Mouse (Mus musculus) forebrain, embryonic 13.5 days (tissue): ENCODE measurements around the gene Il1rl2. TPM values are rescaled to one million over a fixed set of nuclear protein-coding genes. Genes with fewer than 3 reads are reported as not detected.

Experiments used
- ATAC-seq: fragments of 200-750 bp; cut with Nextera tagmentation; 2 replicates; pipeline ENCODE4 v1.8.0; 2017
- H3K27ac ChIP-seq: fragments of 300-500 bp; sonication (generic); 2 replicates; pipeline ENCODE4 v1.5.1; 2015; ENCODE audit warnings: inconsistent platforms, mild to moderate bottlenecking, moderate library complexity
- H3K27me3 ChIP-seq: fragments of 300-500 bp; sonication (generic); 2 replicates; pipeline ENCODE4 v1.6.1; 2015; ENCODE audit warnings: mild to moderate bottlenecking, inconsistent platforms
- H3K36me3 ChIP-seq: fragments of 300-500 bp; sonication (generic); 2 replicates; pipeline ENCODE4 v1.6.1; 2015; ENCODE audit warnings: mild to moderate bottlenecking, inconsistent platforms; ENCODE audit not compliant: poor library complexity, severe bottlenecking
- H3K4me1 ChIP-seq: fragments of 300-500 bp; sonication (generic); 2 replicates; pipeline ENCODE4 v1.6.1; 2015; ENCODE audit warnings: inconsistent platforms
- H3K4me2 ChIP-seq: fragments of 300-500 bp; sonication (generic); 2 replicates; pipeline ENCODE4 v1.6.1; 2015; ENCODE audit warnings: inconsistent platforms, mild to moderate bottlenecking, moderate library complexity
- H3K4me3 ChIP-seq: fragments of 300-500 bp; sonication (generic); 2 replicates; pipeline ENCODE4 v1.5.1; 2015; ENCODE audit warnings: mild to moderate bottlenecking, inconsistent platforms
- H3K9ac ChIP-seq: fragments of 300-500 bp; sonication (generic); 2 replicates; pipeline ENCODE4 v1.6.1; 2015; ENCODE audit warnings: mild to moderate bottlenecking, inconsistent platforms
- H3K9me3 ChIP-seq: fragments of 300-500 bp; sonication (generic); replicated peaks from 2 replicates; pipeline ENCODE4 v1.6.1; 2016; ENCODE audit warnings: inconsistent platforms
- WGBS: fragments of 180-500 bp; shearing (Covaris S2); methylation state at CpG from one replicate; pipeline ENCODE4 v1.1.7; 2015; 5-methylcytosine and 5-hydroxymethylcytosine counted together
- polyA plus RNA-seq: library from polyadenylated mRNA; unstranded; fragments of >200 nt; fragmentation: Nextera tagmentation; extraction: Ambion mirVana; gene quantifications from 2 replicates; pipeline ENCODE4 v1.2.1, GENCODE M21; 2015

Il1rl2 gene
- 0.65 and 0.85 TPM in 2 replicates for polyA plus RNA-seq

DNA sequence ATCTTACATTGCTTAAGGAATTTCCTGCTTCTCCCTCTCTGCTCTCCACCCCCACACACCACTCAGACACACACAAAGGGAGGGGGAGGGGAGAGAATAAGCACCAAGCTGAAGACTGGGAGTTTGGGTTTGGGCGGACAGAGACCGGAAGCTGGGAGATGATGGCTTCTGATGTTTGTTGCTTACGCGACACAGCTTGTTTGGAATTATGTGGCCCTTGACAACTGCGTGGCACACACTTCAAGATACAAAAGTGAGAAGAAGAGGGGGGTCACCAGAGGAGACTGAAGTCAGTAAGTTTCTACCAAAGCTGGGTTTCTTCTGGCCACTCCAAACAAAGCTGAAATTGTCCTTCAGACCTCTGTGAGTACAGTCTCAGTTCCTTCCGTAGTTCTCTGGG lies at the start of gene Il1rl2:
TSS of gene Il1rl2 (plus strand) at position 154 of the 400 bp plus-strand sequence.
- H3K36me3 ChIP-seq: no peaks in the 10 kb centered on the region
- H3K27ac ChIP-seq: no peak within 1 kb of the TSS
- H3K4me2 ChIP-seq: peak within 1 kb of the TSS; percentile 70
- no peaks in the 10 kb centered on the region for H3K9me3 ChIP-seq
- 34% methylated on average over 6 of the region's 6 CpGs for WGBS
- peak within 1 kb of the TSS; percentile 57 for H3K9ac ChIP-seq
- peak within 1 kb of the TSS; percentile 39 for H3K4me3 ChIP-seq
- no peak for ATAC-seq
- H3K27me3 ChIP-seq: peaks cover 35% of the 10 kb centered on the region
- H3K4me1 ChIP-seq: peaks cover 12% of the 10 kb centered on the region

DNA sequence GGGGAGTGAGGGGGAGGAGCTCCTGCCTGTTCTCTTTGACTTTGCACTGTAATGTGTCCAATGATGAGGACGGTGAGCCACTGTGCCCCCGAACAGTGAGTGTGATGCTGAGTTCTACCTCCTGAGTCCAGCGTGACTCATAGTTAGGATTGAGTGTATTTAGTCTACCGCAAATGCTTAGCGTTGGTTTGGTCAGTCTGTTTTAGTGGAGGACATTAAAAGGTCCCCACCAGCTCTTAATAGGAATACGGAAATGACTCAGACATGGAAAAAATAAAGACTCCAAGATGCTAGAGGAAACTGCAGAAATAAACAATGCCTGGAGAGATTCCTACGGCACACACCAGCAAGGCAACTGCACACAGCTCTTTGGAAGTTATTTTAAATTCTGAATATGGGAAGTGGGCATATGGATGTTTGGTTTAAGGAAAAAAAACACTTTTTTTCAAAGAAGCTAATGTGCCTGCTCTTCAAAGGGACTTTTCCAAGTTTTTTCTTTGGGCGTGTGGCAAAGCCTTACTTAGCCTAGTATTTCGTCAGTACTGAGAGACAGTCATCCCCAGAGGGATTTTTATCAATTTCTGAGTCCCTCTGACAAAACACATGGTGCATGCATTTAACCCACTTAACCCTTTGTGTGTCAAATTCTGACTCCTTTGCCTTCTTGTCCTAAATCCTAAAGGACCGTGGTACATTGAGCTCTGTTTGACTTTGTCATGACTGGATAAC lies 49.0 kb upstream of the Il1rl2 start:
- Histone ChIP-seq H3K27ac (no peak overlapping the region), H3K4me2 (no peak overlapping the region), H3K4me3 (no peak overlapping the region), H3K9me3 (no peaks in the 10 kb centered on the region), H3K36me3 (no peaks in the 10 kb centered on the region), H3K9ac (no peak overlapping the region), H3K27me3 (no peaks in the 10 kb centered on the region), H3K4me1 (no peaks in the 10 kb centered on the region)
- no peak for ATAC-seq
- WGBS: 82% methylated on average over 10 of the region's 10 CpGs

DNA sequence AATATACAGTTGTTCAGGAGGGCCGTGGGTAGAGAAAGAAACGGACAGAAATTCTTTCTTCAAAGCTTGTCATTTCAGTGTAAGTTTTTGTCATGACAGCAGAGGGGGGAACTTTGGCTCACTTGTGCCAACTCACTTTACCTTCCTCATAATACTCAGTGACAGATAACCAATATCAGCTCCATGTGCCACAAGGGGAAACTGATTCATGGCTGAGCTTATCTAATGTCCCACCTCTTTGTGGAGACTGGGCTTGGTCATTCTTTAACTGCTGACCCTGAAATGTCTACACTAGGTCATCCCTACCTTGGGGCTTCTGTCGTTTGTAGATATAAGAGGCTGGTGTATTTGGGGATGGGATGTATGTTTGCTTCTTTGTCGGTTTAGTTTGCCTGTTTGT lies 46.5 kb upstream of the Il1rl2 start:
- H3K27me3 ChIP-seq: no peaks in the 10 kb centered on the region
- no peaks in the 10 kb centered on the region for H3K9me3 ChIP-seq
- no peak overlapping the region for H3K4me2 ChIP-seq
- H3K4me1 ChIP-seq: no peaks in the 10 kb centered on the region
- no peak overlapping the region for H3K27ac ChIP-seq
- WGBS: 91% methylated on average over 4 of the region's 4 CpGs
- no peaks in the 10 kb centered on the region for H3K36me3 ChIP-seq
- no peak overlapping the region for H3K4me3 ChIP-seq
- no peak overlapping the region for H3K9ac ChIP-seq
- ATAC-seq: no peak

DNA sequence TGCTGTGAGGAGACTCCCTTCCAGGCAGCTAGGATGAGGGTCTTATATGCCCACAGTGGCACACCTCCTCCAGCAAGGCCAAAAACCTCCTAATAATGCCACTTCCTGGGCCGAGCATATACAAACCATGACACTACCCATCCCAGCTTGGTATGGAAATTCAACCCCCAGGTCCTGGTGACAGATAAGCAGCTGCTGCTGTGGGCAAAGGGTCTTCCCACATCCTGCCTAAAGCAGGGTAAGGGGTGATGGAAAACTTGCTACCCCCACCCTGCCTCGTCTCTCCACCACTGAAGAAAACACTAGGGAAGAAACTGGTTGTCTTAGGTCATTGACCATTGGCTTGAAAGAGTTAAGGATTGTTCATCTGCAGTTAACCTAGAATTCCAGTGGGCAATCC lies 45.7 kb upstream of the Il1rl2 start:
- H3K4me3 ChIP-seq: no peak overlapping the region
- H3K9me3 ChIP-seq: no peaks in the 10 kb centered on the region
- no peaks in the 10 kb centered on the region for H3K36me3 ChIP-seq
- 82% methylated on average over 2 of the region's 2 CpGs for WGBS
- no peak overlapping the region for H3K27ac ChIP-seq
- H3K27me3 ChIP-seq: no peaks in the 10 kb centered on the region
- no peak overlapping the region for H3K9ac ChIP-seq
- no peak for ATAC-seq
- no peaks in the 10 kb centered on the region for H3K4me1 ChIP-seq
- no peak overlapping the region for H3K4me2 ChIP-seq

DNA sequence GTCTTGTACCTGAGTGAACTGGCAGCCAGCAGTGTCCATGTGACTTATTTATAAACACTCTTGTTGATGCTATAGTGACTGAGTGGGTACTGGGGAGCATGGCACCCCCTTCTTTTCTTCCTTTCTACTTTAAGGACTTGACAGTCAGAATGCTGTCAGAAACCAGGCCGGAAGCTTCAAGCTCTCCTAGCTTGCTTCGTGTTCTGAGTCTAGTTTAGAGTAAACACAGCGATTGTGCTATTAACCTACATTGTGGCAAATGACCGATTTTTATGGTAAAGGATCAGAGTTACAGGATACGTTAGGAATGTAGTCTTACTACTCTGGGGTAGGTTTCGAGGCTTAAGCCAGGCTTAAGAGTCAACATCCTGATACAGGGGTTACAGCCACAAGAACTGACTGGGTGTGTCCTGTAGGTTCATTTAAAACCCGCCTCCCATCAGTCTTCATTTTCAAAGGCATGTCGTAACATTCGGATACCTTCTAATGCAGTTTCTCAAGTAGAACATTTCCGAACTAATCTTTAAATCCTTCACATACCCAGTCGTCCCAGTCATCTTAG lies 45.1 kb upstream of the Il1rl2 start:
- no peak overlapping the region for H3K4me2 ChIP-seq
- H3K36me3 ChIP-seq: no peaks in the 10 kb centered on the region
- H3K27me3 ChIP-seq: no peaks in the 10 kb centered on the region
- H3K27ac ChIP-seq: no peak overlapping the region
- 91% methylated on average over 11 of the region's 11 CpGs for WGBS
- ATAC-seq: no peak
- H3K9ac ChIP-seq: no peak overlapping the region
- H3K4me1 ChIP-seq: no peaks in the 10 kb centered on the region
- no peaks in the 10 kb centered on the region for H3K9me3 ChIP-seq
- no peak overlapping the region for H3K4me3 ChIP-seq

DNA sequence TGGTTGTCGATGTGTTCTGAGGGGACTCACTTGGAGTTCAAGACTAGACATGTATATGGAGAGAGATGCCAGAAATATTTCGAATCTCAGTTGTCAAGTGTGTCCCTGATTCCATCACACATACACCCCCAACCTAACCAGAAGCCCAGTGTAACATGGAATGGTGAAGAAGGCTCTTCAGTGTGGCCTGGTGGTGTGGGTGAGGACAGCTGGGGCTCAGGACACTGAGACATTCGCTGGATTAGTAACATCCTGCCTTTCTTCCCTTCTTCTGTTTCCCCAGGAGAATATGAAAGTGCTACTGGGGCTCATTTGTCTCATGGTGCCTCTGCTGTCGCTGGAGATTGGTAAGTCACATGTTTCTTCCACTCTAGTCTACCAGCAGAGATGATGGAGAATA lies 42.5 kb upstream of the Il1rl2 start:
- Histone ChIP-seq H3K4me1 (no peaks in the 10 kb centered on the region), H3K27me3 (no peaks in the 10 kb centered on the region), H3K4me3 (no peak overlapping the region), H3K36me3 (no peaks in the 10 kb centered on the region), H3K9me3 (no peaks in the 10 kb centered on the region), H3K27ac (no peak overlapping the region), H3K4me2 (no peak overlapping the region), H3K9ac (no peak overlapping the region)
- no peak for ATAC-seq
- WGBS: 78% methylated on average over 4 of the region's 4 CpGs

DNA sequence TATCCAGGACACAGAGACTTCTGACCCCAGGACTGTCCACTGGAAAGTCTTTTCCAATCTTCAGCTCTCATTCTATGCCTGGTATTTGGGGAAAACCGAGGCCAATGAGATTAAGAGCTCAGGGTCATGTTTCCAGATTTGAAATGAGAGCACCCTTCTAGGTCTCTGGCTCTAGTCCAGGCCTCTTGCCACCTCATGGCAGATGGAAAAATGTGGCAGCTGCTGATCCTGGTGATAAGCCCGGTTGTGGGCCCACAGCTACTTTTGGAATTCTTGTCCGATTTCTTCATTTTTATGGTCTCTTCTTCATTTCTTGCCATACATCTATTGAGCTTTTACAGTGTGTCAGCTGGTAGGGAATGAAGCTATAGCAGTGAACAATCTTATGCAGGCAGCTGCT lies 42.0 kb upstream of the Il1rl2 start:
- H3K4me3 ChIP-seq: no peak overlapping the region
- H3K36me3 ChIP-seq: no peaks in the 10 kb centered on the region
- H3K27me3 ChIP-seq: no peaks in the 10 kb centered on the region
- no peak overlapping the region for H3K4me2 ChIP-seq
- H3K9ac ChIP-seq: no peak overlapping the region
- no peaks in the 10 kb centered on the region for H3K9me3 ChIP-seq
- H3K27ac ChIP-seq: no peak overlapping the region
- no peaks in the 10 kb centered on the region for H3K4me1 ChIP-seq
- 86% methylated on average over 3 of the region's 3 CpGs for WGBS
- no peak for ATAC-seq

DNA sequence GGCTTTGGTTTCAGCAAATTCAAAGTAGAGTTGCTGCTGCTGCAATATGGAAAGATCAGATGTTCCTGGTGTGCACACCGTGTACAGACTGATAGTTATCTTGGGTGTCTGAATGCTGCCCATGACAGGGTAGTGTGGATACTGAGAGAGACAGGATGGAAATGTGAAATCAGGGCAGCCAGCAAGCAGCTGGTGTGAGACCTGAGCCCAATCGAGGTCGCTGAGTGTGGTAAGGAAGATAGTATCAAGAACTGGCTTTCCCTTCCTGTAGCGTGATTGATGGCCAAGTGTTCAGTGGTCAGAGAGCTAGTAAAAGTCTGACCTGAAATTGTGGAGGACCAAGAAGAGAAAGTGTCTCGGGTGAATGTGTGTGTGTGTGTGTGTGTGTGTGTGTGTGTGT lies 40.4 kb upstream of the Il1rl2 start:
- H3K27ac ChIP-seq: no peak overlapping the region
- no peaks in the 10 kb centered on the region for H3K36me3 ChIP-seq
- H3K4me3 ChIP-seq: no peak overlapping the region
- no peaks in the 10 kb centered on the region; the same call in 1 of the 2 replicates for H3K27me3 ChIP-seq
- no peaks in the 10 kb centered on the region for H3K9me3 ChIP-seq
- WGBS: 88% methylated on average over 5 of the region's 5 CpGs
- H3K9ac ChIP-seq: no peak overlapping the region
- no peaks in the 10 kb centered on the region for H3K4me1 ChIP-seq
- no peak overlapping the region for H3K4me2 ChIP-seq
- ATAC-seq: no peak

DNA sequence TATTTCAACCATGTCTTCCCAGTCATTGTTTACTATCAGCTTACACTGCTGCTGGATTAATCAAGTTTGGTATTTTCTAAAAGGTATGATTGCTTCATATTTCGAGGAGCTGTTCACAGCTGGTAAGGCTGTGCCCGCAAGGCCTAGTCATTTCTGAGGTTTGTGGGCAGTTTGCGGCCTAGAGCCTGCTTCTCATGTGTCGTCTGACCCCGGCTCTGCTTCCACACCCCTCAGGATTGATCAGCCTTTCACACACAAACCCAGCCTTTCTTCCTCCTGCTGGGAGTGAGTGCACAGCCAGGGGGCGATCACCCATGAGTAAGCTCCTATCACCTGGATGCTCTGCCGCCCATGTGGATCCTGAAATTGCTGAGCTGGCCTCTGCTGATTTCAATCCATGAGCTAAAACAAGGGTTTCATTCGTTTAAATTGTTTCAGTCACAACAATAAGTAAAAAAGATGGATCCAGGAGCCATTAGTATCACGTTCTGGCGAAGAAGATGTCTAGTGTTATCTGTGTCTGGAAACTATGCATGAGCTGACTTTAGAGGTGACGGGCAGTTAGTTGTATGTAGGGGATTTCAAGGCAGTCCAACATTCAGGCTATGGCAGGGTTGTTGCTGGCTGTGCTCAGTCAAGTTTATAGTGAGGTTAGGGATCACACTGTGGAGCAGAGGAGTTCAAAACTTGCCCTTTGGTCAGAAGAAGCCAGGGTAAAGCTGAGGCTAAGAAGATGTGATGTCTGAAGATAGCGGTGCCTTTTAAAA lies 33.7 kb upstream of the Il1rl2 start:
- Histone ChIP-seq H3K4me1 (no peaks in the 10 kb centered on the region), H3K4me3 (no peak overlapping the region), H3K4me2 (no peak overlapping the region), H3K27ac (no peak overlapping the region), H3K36me3 (no peaks in the 10 kb centered on the region), H3K27me3 (no peaks in the 10 kb centered on the region; the same call in 1 of the 2 replicates), H3K9ac (no peak overlapping the region), H3K9me3 (no peaks in the 10 kb centered on the region; the same call in 1 of the 2 replicates)
- ATAC-seq: no peak
- WGBS: 78% methylated on average over 12 of the region's 12 CpGs

DNA sequence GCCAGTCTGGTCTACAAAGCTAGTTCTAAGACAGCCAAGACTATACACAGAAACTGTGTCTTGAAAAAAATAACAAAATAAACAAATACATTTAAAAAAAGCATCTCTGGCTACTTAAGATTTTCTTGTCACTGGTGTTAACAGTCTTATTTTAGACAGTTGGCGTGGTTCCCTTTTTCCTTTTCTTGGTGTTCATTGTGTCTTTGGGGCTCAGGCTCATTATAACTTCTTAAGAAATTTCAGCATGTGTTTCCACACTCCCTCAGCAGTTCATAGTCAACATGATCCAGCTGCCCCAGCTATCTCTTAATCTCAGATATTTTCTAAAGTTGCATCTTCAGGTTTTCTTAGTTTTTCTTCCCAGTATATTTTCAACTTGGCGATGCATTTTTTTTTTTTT lies 32.2 kb upstream of the Il1rl2 start:
- no peak for ATAC-seq
- Histone ChIP-seq H3K9me3 (no peaks in the 10 kb centered on the region; the same call in 1 of the 2 replicates), H3K9ac (no peak overlapping the region), H3K4me2 (no peak overlapping the region), H3K36me3 (no peaks in the 10 kb centered on the region), H3K4me1 (no peaks in the 10 kb centered on the region), H3K4me3 (no peak overlapping the region), H3K27ac (no peak overlapping the region), H3K27me3 (no peaks in the 10 kb centered on the region; the same call in 1 of the 2 replicates)
- WGBS: 95% methylated on average over 2 of the region's 2 CpGs

- Histone ChIP-seq H3K27me3 (no peaks in the 10 kb centered on the region), H3K9me3 (no peaks in the 10 kb centered on the region; the same call in 1 of the 2 replicates), H3K4me1 (no peaks in the 10 kb centered on the region), H3K4me3 (no peak overlapping the region), H3K27ac (no peak overlapping the region), H3K36me3 (no peaks in the 10 kb centered on the region), H3K4me2 (no peak overlapping the region), H3K9ac (no peak overlapping the region)
- WGBS: 95% methylated on average over 7 of the region's 7 CpGs
- no peak for ATAC-seq
Measured at GRCm38 (mm10) chr1:40293891-40294290, 30.5 kb upstream of the Il1rl2 start.

DNA sequence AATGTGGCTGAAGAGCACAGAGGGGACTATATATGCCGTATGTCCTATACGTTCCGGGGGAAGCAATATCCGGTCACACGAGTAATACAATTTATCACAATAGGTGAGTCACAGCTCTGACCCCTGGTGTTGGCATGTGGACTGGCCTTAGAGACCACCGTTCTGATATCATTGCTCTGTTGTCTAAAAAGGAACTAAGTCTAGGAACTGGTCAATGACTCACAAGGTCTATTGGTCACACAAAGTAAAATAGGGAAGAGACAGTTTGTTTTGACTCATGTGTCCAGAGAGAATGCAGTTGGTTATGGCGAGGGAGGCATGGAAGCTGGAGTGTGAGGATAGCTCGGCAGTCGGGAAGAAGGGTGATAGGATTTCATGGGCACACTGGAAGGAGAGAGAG lies 29.6 kb upstream of the Il1rl2 start:
- Histone ChIP-seq H3K9ac (no peak overlapping the region), H3K4me1 (no peaks in the 10 kb centered on the region), H3K4me2 (no peak overlapping the region), H3K4me3 (no peak overlapping the region), H3K27ac (no peak overlapping the region), H3K36me3 (no peaks in the 10 kb centered on the region), H3K27me3 (no peaks in the 10 kb centered on the region), H3K9me3 (no peaks in the 10 kb centered on the region; the same call in 1 of the 2 replicates)
- ATAC-seq: no peak
- WGBS: 93% methylated on average over 9 of the region's 9 CpGs
